Mouse (Mus musculus) A20 (cell line): ENCODE measurements at regions not wholly inside any gene's neighbourhood (a gene's known extent, or its start where the extent isn't known, plus 50 kb on each side); places are given as distances from the start of the nearest gene placed in this dataset.

Source experiments
- DNase-seq: peaks from one replicate; pipeline ENCODE4 v3.0.0-alpha.2; 2011; ENCODE audit warnings: low read depth, low spot score

GRCm38 (mm10) chr17:92159325-92159724, 1039.5 kb upstream of the Adcyap1 start:
- no peak for DNase-seq

GRCm38 (mm10) chr17:92185740-92186139, 1013.1 kb upstream of the Adcyap1 start:
- no peak for DNase-seq

GRCm38 (mm10) chr17:92210730-92211129, 988.1 kb upstream of the Adcyap1 start:
- DNase-seq = peak; percentile 55

GRCm38 (mm10) chr17:92216464-92216863, 982.4 kb upstream of the Adcyap1 start:
- no peak for DNase-seq
